Mouse (Mus musculus) limb, embryonic 14.5 days (tissue): ENCODE data around the gene Irf2bp1. TPM values are rescaled to one million over a fixed set of nuclear protein-coding genes. Genes with fewer than 3 reads are reported as not detected.

Experiments
- ATAC-seq: fragments of 200-750 bp; cut with Nextera tagmentation; 2 replicates; pipeline ENCODE4 v1.8.0; 2017; ENCODE audit warnings: low read depth, moderate number of reproducible peaks, moderate TSS enrichment; ENCODE audit not compliant: low FRiP score
- DNase-seq: peaks from one replicate; pipeline ENCODE4 v3.0.0-alpha.2; 2015; ENCODE audit warnings: low spot score
- H3K27ac ChIP-seq: fragments of 300-500 bp; sonication (generic); replicated peaks from 2 replicates; pipeline ENCODE4 v1.5.1; 2014; ENCODE audit warnings: low read depth, mild to moderate bottlenecking, low read length, moderate library complexity, mixed read lengths
- H3K27me3 ChIP-seq: fragments of 300-500 bp; sonication (generic); 2 replicates; pipeline ENCODE4 v1.6.1; 2014; ENCODE audit warnings: low read length, mixed read lengths; ENCODE audit not compliant: control insufficient read depth, insufficient read depth
- H3K36me3 ChIP-seq: fragments of 300-500 bp; sonication (generic); 2 replicates; pipeline ENCODE4 v1.6.1; 2014; ENCODE audit warnings: mild to moderate bottlenecking, low read length, moderate library complexity, mixed read lengths; ENCODE audit not compliant: control insufficient read depth, insufficient read depth
- H3K4me1 ChIP-seq: fragments of 300-500 bp; sonication (generic); 2 replicates; pipeline ENCODE4 v1.6.1; 2014; ENCODE audit warnings: antibody characterized with exemption, low read length, mixed read lengths; ENCODE audit not compliant: control insufficient read depth, insufficient read depth
- H3K4me2 ChIP-seq: fragments of 300-500 bp; sonication (generic); replicated peaks from 2 replicates; pipeline ENCODE4 v1.6.1; 2014; ENCODE audit warnings: low read depth, mild to moderate bottlenecking, low read length, moderate library complexity; ENCODE audit not compliant: severe bottlenecking
- H3K4me3 ChIP-seq: fragments of 300-500 bp; sonication (generic); replicated peaks from 2 replicates; pipeline ENCODE4 v1.5.1; 2014; ENCODE audit warnings: low read length
- H3K9ac ChIP-seq: fragments of 300-500 bp; sonication (generic); 2 replicates; pipeline ENCODE4 v1.6.1; 2014; ENCODE audit warnings: mild to moderate bottlenecking, low read depth, low read length, moderate library complexity; ENCODE audit not compliant: severe bottlenecking
- H3K9me3 ChIP-seq: fragments of 300-500 bp; sonication (generic); 2 replicates; pipeline ENCODE4 v1.6.1; 2016; ENCODE audit warnings: low read length; ENCODE audit not compliant: control insufficient read depth
- POLR2A ChIP-seq: fragments of 200-500 bp; IDR thresholded peaks from 2 replicates; pipeline ENCODE4 v1.8.0; 2012; ENCODE audit warnings: inconsistent platforms, mild to moderate bottlenecking, moderate library complexity, borderline replicate concordance; ENCODE audit not compliant: insufficient read depth, insufficient read length; ENCODE audit errors: extremely low read depth
- WGBS: fragments of 180-500 bp; shearing (Covaris S2); extraction: QIAGEN DNeasy Blood & Tissue Kit; methylation state at CpG from one replicate; pipeline ENCODE4 v1.1.7; 2014; 5-methylcytosine and 5-hydroxymethylcytosine counted together
- polyA plus RNA-seq, 2 experiments: library from polyadenylated mRNA; depleted of rRNA in 1 of 2; stranded (reverse) in 1 of 2; unstranded in 1 of 2; fragments of >200 nt; fragmentation: Nextera tagmentation in 1 of 2; extraction: Ambion mirVana in 1 of 2; gene quantifications; 2 replicates each; pipeline versions ENCODE4 v1.2.1 to v1.2.3; 2012 to 2014

Irf2bp1 gene
- 36.1 and 46.8 TPM in 2 replicates for polyA plus RNA-seq (2012; rRNA removed)
- 34.2 and 37.3 TPM in 2 replicates for polyA plus RNA-seq (2014; fragmentation: Nextera tagmentation; extraction: Ambion mirVana)

- peak; percentile 81; the same call in 1 of the 2 replicates for TF ChIP-seq POLR2A
- no peaks in the 10 kb centered on the region for H3K27me3 ChIP-seq
- peak within 1 kb of the TSS; percentile 92 for H3K4me3 ChIP-seq
- no peaks in the 10 kb centered on the region for H3K9me3 ChIP-seq
- peak within 1 kb of the TSS; percentile 97 for H3K4me2 ChIP-seq
- under 1% methylated on average over 62 of the region's 90 CpGs for WGBS
- peaks cover 34% of the 10 kb centered on the region for H3K4me1 ChIP-seq
- H3K9ac ChIP-seq = peak within 1 kb of the TSS; percentile 88
- H3K36me3 ChIP-seq = peaks cover 43% of the 10 kb centered on the region
- DNase-seq (peak; percentile 97), ATAC-seq (peak; percentile 79)
- peak within 1 kb of the TSS; percentile 93 for H3K27ac ChIP-seq
Measured at GRCm38 (mm10) chr7:19003902-19004630, at the start of gene Irf2bp1. TSS of gene Irf2bp1 (plus strand) at chr7:19004044.

GRCm38 (mm10) chr7:18957569-18958383 lies 46.1 kb upstream of the Irf2bp1 start:
- H3K4me2 ChIP-seq = peak overlapping the region; percentile 96
- no peaks in the 10 kb centered on the region for H3K36me3 ChIP-seq
- WGBS = under 1% methylated on average over 61 of the region's 107 CpGs
- ATAC-seq (peak; percentile 84), DNase-seq (peak; percentile 42)
- TF ChIP-seq POLR2A = no peak
- H3K4me1 ChIP-seq = peaks cover 5% of the 10 kb centered on the region; the same call in 1 of the 2 replicates
- peak overlapping the region; percentile 60 for H3K9ac ChIP-seq
- peaks cover 69% of the 10 kb centered on the region for H3K27me3 ChIP-seq
- H3K9me3 ChIP-seq = no peaks in the 10 kb centered on the region
- H3K27ac ChIP-seq = no peak overlapping the region
- peak overlapping the region; percentile 59 for H3K4me3 ChIP-seq

GRCm38 (mm10) chr7:18958384-18958766 lies 45.5 kb upstream of the Irf2bp1 start:
- under 1% methylated on average over 17 of the region's 21 CpGs for WGBS
- peak overlapping the region; percentile 96 for H3K4me2 ChIP-seq
- peak overlapping the region; percentile 59 for H3K4me3 ChIP-seq
- no peak for TF ChIP-seq POLR2A
- H3K27ac ChIP-seq = no peak overlapping the region
- peaks cover 75% of the 10 kb centered on the region for H3K27me3 ChIP-seq
- no peaks in the 10 kb centered on the region for H3K36me3 ChIP-seq
- H3K9ac ChIP-seq = peak overlapping the region; percentile 60
- no peak for DNase-seq
- H3K9me3 ChIP-seq = no peaks in the 10 kb centered on the region
- ATAC-seq = no peak; the same call in 1 of the 2 replicates
- H3K4me1 ChIP-seq = peaks cover 6% of the 10 kb centered on the region; the same call in 1 of the 2 replicates

- no peak overlapping the region for H3K4me3 ChIP-seq
- DNase-seq (no peak), ATAC-seq (no peak)
- WGBS = 56% methylated on average over 8 of the region's 8 CpGs
- no peak for TF ChIP-seq POLR2A
- H3K9me3 ChIP-seq = no peaks in the 10 kb centered on the region
- H3K27ac ChIP-seq = no peak overlapping the region
- H3K9ac ChIP-seq = no peak overlapping the region
- H3K4me1 ChIP-seq = peaks cover 6% of the 10 kb centered on the region; the same call in 1 of the 2 replicates
- H3K4me2 ChIP-seq = no peak overlapping the region
- no peaks in the 10 kb centered on the region for H3K36me3 ChIP-seq
- H3K27me3 ChIP-seq = peaks cover 85% of the 10 kb centered on the region
Measured at GRCm38 (mm10) chr7:18959446-18959845, 44.4 kb upstream of the Irf2bp1 start.

GRCm38 (mm10) chr7:18962171-18962792 lies 41.6 kb upstream of the Irf2bp1 start:
- under 1% methylated on average over 17 of the region's 17 CpGs for WGBS
- Histone ChIP-seq H3K27ac (no peak overlapping the region), H3K27me3 (peaks cover 73% of the 10 kb centered on the region), H3K9me3 (no peaks in the 10 kb centered on the region), H3K4me2 (no peak overlapping the region), H3K4me3 (peak overlapping the region; percentile 7; the same call in 1 of the 2 replicates), H3K4me1 (peaks cover 6% of the 10 kb centered on the region; the same call in 1 of the 2 replicates), H3K9ac (no peak overlapping the region), H3K36me3 (no peaks in the 10 kb centered on the region)
- DNase-seq = no peak
- no peak for ATAC-seq
- no peak for TF ChIP-seq POLR2A
